Mouse (Mus musculus): ENCODE measurements around the gene St8sia1. TPM values are rescaled to one million over a fixed set of nuclear protein-coding genes. Genes with fewer than 3 reads are reported as not detected.

The St8sia1 gene
- total and polyA plus RNA-seq, 2 experiments from 2014 or later, result 3.5 to 15.5 TPM

GRCm38 (mm10) chr6:142977221-142977620 is 13.0 kb upstream of the St8sia1 start:
- Histone ChIP-seq H3K27ac (ENCODE audit: low read depth, low read length) (no peak overlapping the region), H3K4me1 (ENCODE audit: insufficient read depth) (no peaks in the 10 kb centered on the region), H3K4me3 (ENCODE audit: low read depth, low read length) (no peak overlapping the region), H3K27me3 (ENCODE audit: insufficient read depth, low read length) (no peaks in the 10 kb centered on the region), H3K36me3 (ENCODE audit: insufficient read depth) (no peaks in the 10 kb centered on the region), H3K4me2 (ENCODE audit: low read depth) (no peak overlapping the region), H3K9ac (no peak overlapping the region), H3K9me3 (ENCODE audit: low read length) (no peaks in the 10 kb centered on the region)
- ATAC-seq, result no peak
- TF ChIP-seq CTCF (IDR thresholded peaks at IDR 0.05; ENCODE audit: low read depth), result no peak
- DNase-seq, result no peak
- WGBS, result 66% methylated on average over 1 of the region's 1 CpGs

GRCm38 (mm10) chr6:142973289-142973688 is 9.0 kb upstream of the St8sia1 start:
- Histone ChIP-seq H3K4me3 (ENCODE audit: low read depth, low read length) (no peak overlapping the region), H3K4me2 (ENCODE audit: low read depth) (no peak overlapping the region), H3K9me3 (ENCODE audit: low read length) (no peaks in the 10 kb centered on the region), H3K9ac (no peak overlapping the region), H3K27me3 (ENCODE audit: insufficient read depth, low read length) (no peaks in the 10 kb centered on the region), H3K27ac (ENCODE audit: low read depth, low read length) (no peak overlapping the region), H3K36me3 (ENCODE audit: insufficient read depth) (no peaks in the 10 kb centered on the region), H3K4me1 (ENCODE audit: insufficient read depth) (no peaks in the 10 kb centered on the region)
- DNase-seq (no peak), ATAC-seq (no peak)
- 91% methylated on average over 7 of the region's 7 CpGs for WGBS
- TF ChIP-seq CTCF (IDR thresholded peaks at IDR 0.05; ENCODE audit: low read depth), result no peak

- H3K27me3 ChIP-seq (ENCODE audit: insufficient read depth, low read length), result no peaks in the 10 kb centered on the region
- 60% methylated on average over 2 of the region's 2 CpGs for WGBS
- no peak for TF ChIP-seq CTCF (IDR thresholded peaks at IDR 0.05; ENCODE audit: low read depth)
- no peak overlapping the region for H3K4me2 ChIP-seq (ENCODE audit: low read depth)
- H3K4me1 ChIP-seq (ENCODE audit: insufficient read depth), result no peaks in the 10 kb centered on the region
- ATAC-seq (no peak), DNase-seq (no peak)
- no peak overlapping the region for H3K9ac ChIP-seq
- H3K9me3 ChIP-seq (ENCODE audit: low read length), result no peaks in the 10 kb centered on the region
- H3K27ac ChIP-seq (ENCODE audit: low read depth, low read length), result no peak overlapping the region
- H3K36me3 ChIP-seq (ENCODE audit: insufficient read depth), result no peaks in the 10 kb centered on the region
- H3K4me3 ChIP-seq (ENCODE audit: low read depth, low read length), result no peak overlapping the region
Measured at GRCm38 (mm10) chr6:142972205-142972604, 8.0 kb upstream of the St8sia1 start.

- no peak for TF ChIP-seq CTCF (IDR thresholded peaks at IDR 0.05; ENCODE audit: low read depth)
- H3K9ac ChIP-seq, result no peak overlapping the region
- no peaks in the 10 kb centered on the region for H3K9me3 ChIP-seq (ENCODE audit: low read length)
- peaks cover 6% of the 10 kb centered on the region; the same call in 1 of the 2 replicates for H3K4me1 ChIP-seq (ENCODE audit: insufficient read depth)
- 86% methylated on average over 1 of the region's 1 CpGs for WGBS
- no peaks in the 10 kb centered on the region for H3K27me3 ChIP-seq (ENCODE audit: insufficient read depth, low read length)
- no peak overlapping the region for H3K27ac ChIP-seq (ENCODE audit: low read depth, low read length)
- ATAC-seq, result no peak
- no peaks in the 10 kb centered on the region for H3K36me3 ChIP-seq (ENCODE audit: insufficient read depth)
- DNase-seq, result no peak
- H3K4me2 ChIP-seq (ENCODE audit: low read depth), result no peak overlapping the region
- H3K4me3 ChIP-seq (ENCODE audit: low read depth, low read length), result no peak overlapping the region
Measured at GRCm38 (mm10) chr6:142967407-142967806, 3.2 kb upstream of the St8sia1 start.

DNA sequence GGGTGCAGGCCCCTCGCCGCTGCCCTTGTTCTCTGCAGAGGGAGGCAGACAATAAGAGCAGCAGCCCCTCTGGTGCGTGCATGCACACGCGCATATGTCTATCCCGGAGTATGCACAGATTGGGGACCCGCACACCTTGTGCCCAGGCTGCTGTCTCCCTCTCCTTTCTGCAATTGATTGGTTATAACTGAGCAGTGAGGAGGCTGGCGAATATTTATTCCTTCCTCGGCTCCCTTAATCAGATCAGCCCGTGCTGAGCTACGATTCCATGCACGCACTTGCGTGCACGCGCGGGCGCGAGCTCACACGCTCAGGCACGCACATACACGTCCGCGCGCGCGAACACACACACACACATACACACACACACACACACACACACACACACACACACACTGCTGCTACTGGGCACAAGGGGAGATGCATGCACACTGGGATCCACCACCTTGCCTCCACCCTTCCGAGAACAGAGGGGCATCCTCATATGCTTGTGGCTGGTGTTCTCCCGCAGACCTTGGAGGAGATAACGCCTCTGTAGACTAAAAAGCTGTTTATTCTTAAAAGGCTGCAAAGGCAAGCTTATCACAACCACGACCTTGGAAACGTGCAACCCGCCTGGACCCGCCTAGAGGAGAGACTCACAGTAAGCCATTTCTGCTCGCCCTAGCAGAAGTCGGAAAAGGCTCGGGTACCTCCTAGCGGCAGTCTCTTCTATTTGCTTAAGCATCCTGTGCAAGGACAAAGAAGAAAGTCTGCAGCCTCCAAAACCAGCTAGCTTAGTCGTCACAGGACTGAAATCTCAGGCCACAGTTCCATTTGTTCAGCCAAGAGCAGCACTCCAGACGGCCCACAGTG is 506 bp upstream of the St8sia1 start:
- Histone ChIP-seq H3K27me3 (ENCODE audit: insufficient read depth, low read length) (no peaks in the 10 kb centered on the region), H3K4me3 (ENCODE audit: low read depth, low read length) (peak overlapping the region; percentile 79), H3K4me1 (ENCODE audit: insufficient read depth) (peaks cover 7% of the 10 kb centered on the region; the same call in 1 of the 2 replicates), H3K9me3 (ENCODE audit: low read length) (no peaks in the 10 kb centered on the region), H3K9ac (peak overlapping the region; percentile 95), H3K36me3 (ENCODE audit: insufficient read depth) (no peaks in the 10 kb centered on the region), H3K4me2 (ENCODE audit: low read depth) (peak overlapping the region; percentile 91), H3K27ac (ENCODE audit: low read depth, low read length) (peak overlapping the region; percentile 99)
- ATAC-seq (peak; percentile 91), DNase-seq (peak; percentile 94)
- peak; percentile 86 for TF ChIP-seq CTCF (IDR thresholded peaks at IDR 0.05; ENCODE audit: low read depth)
- WGBS, result under 1% methylated on average over 39 of the region's 39 CpGs

DNA sequence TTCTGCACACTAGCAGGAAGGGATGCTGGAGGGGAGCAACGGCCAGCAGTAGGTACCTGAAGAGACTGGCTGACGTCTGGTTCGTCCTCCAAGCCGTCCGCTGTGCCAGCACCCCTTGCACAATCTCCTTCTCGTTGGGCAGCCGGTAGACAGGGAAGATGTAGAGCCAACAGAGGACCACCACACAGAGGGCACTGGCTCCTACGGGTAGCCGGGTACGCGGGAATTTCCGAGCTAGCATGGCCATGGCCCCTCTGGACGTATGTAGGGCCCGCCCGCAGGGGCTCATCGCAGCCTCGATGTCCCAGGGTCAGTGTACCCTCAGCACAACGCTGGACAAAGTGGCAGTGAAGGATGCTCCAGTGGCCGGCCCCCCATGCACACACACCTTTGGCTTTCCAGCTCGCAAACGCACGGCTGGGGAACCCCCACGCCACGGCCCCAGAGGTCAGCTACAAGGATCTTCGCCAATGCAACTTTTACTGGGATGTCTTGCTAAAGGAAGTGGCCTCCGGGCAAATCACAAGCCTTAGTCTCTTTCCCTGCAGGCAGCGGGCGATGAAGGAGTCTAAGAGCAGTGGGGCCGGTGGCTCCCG is 674 bp downstream of the St8sia1 start:
- ATAC-seq (no peak), DNase-seq (peak; percentile 61)
- no peaks in the 10 kb centered on the region for H3K36me3 ChIP-seq (ENCODE audit: insufficient read depth)
- TF ChIP-seq CTCF (IDR thresholded peaks at IDR 0.05; ENCODE audit: low read depth), result no peak
- H3K9ac ChIP-seq, result peak overlapping the region; percentile 95
- peaks cover 7% of the 10 kb centered on the region; the same call in 1 of the 2 replicates for H3K4me1 ChIP-seq (ENCODE audit: insufficient read depth)
- H3K4me3 ChIP-seq (ENCODE audit: low read depth, low read length), result peak overlapping the region; percentile 79
- peak overlapping the region; percentile 91 for H3K4me2 ChIP-seq (ENCODE audit: low read depth)
- H3K27me3 ChIP-seq (ENCODE audit: insufficient read depth, low read length), result no peaks in the 10 kb centered on the region
- H3K9me3 ChIP-seq (ENCODE audit: low read length), result no peaks in the 10 kb centered on the region
- peak overlapping the region; percentile 99 for H3K27ac ChIP-seq (ENCODE audit: low read depth, low read length)
- WGBS, result 16% methylated on average over 30 of the region's 30 CpGs

- Histone ChIP-seq H3K4me2 (ENCODE audit: low read depth) (peak overlapping the region; percentile 91), H3K4me1 (ENCODE audit: insufficient read depth) (peaks cover 7% of the 10 kb centered on the region; the same call in 1 of the 2 replicates), H3K27ac (ENCODE audit: low read depth, low read length) (no peak overlapping the region), H3K9me3 (ENCODE audit: low read length) (no peaks in the 10 kb centered on the region), H3K9ac (peak overlapping the region; percentile 95; the same call in 1 of the 2 replicates), H3K27me3 (ENCODE audit: insufficient read depth, low read length) (no peaks in the 10 kb centered on the region), H3K4me3 (ENCODE audit: low read depth, low read length) (peak overlapping the region; percentile 79), H3K36me3 (ENCODE audit: insufficient read depth) (no peaks in the 10 kb centered on the region)
- TF ChIP-seq CTCF (IDR thresholded peaks at IDR 0.05; ENCODE audit: low read depth), result no peak
- no peak for ATAC-seq
- no peak for DNase-seq
- WGBS, result 88% methylated on average over 14 of the region's 14 CpGs
Measured at GRCm38 (mm10) chr6:142962881-142963280, 1.4 kb downstream of the St8sia1 start.

Data from forebrain, postnatal 0 days (tissue).